Mouse (Mus musculus) retina, adult 2 months (tissue): ENCODE measurements around the gene Gnb2.

Source experiments
- DNase-seq: peaks from one replicate; pipeline ENCODE4 v3.0.0-alpha.2; 2012; ENCODE audit warnings: low read depth, low spot score

Gene Gnb2

GRCm38 (mm10) chr5:137533117-137533827 is at the start of gene Gnb2, which contains the start of gene Epo:
Gene Gnb2 (minus strand): TSS chr5:137533510.
Gene Epo (minus strand): TSS chr5:137533242.
- DNase-seq: peak; percentile 72

GRCm38 (mm10) chr5:137582702-137583101 is 49.4 kb upstream of the Gnb2 start:
- DNase-seq: no peak

- DNase-seq: no peak
These were observed 46.9 kb upstream of the Gnb2 start for GRCm38 (mm10) chr5:137580246-137580645.

GRCm38 (mm10) chr5:137574470-137574901 is 41.2 kb upstream of the Gnb2 start:
- DNase-seq: no peak

GRCm38 (mm10) chr5:137570691-137571586 is 37.6 kb upstream of the Gnb2 start:
- no peak for DNase-seq

GRCm38 (mm10) chr5:137570181-137570580 is 36.9 kb upstream of the Gnb2 start:
- no peak for DNase-seq

GRCm38 (mm10) chr5:137569665-137570064 is 36.4 kb upstream of the Gnb2 start, which contains the start of gene Tfr2:
Gene Tfr2 (plus strand): TSS chr5:137569840.
- DNase-seq: no peak

GRCm38 (mm10) chr5:137569031-137569430 is 35.7 kb upstream of the Gnb2 start:
- no peak for DNase-seq

- DNase-seq: no peak
These were observed 35.0 kb upstream of the Gnb2 start for GRCm38 (mm10) chr5:137568223-137568798.

GRCm38 (mm10) chr5:137566416-137566815 is 33.1 kb upstream of the Gnb2 start:
- DNase-seq: no peak

- no peak for DNase-seq
These were observed 32.4 kb upstream of the Gnb2 start for GRCm38 (mm10) chr5:137565744-137566143.

GRCm38 (mm10) chr5:137562965-137563364 is 29.7 kb upstream of the Gnb2 start:
- no peak for DNase-seq

GRCm38 (mm10) chr5:137561556-137561955 is 28.2 kb upstream of the Gnb2 start:
- no peak for DNase-seq

- DNase-seq: no peak
These were observed 20.6 kb upstream of the Gnb2 start for GRCm38 (mm10) chr5:137553898-137554297.

GRCm38 (mm10) chr5:137553411-137553837 is 20.1 kb upstream of the Gnb2 start, which contains the start of gene Actl6b:
Gene Actl6b (plus strand): TSS chr5:137553517.
- DNase-seq: no peak

- DNase-seq: no peak
These were observed 19.7 kb upstream of the Gnb2 start for GRCm38 (mm10) chr5:137553000-137553399.

- no peak for DNase-seq
These were observed 17.8 kb upstream of the Gnb2 start for GRCm38 (mm10) chr5:137551119-137551518.

- DNase-seq: no peak
These were observed 16.5 kb upstream of the Gnb2 start for GRCm38 (mm10) chr5:137549840-137550239.

- no peak for DNase-seq
These were observed 12.3 kb upstream of the Gnb2 start for GRCm38 (mm10) chr5:137545596-137545995.

GRCm38 (mm10) chr5:137544926-137545325 is 11.6 kb upstream of the Gnb2 start:
- no peak for DNase-seq

- no peak for DNase-seq
These were observed 8.6 kb upstream of the Gnb2 start for GRCm38 (mm10) chr5:137541768-137542540.
